Mouse (Mus musculus): ENCODE data around the gene Myom1. TPM values are rescaled to one million over a fixed set of nuclear protein-coding genes. Genes with fewer than 3 reads are reported as not detected.

The Myom1 gene
- polyA plus RNA-seq, 1 experiment: not detected

GRCm38 (mm10) chr17:71019860-71020259 lies 17.4 kb downstream of the Myom1 start:
- Histone ChIP-seq H3K36me3 (ENCODE audit: control insufficient read depth) (no peaks in the 10 kb centered on the region), H3K9me3 (ENCODE audit: control insufficient read depth, low read length) (no peaks in the 10 kb centered on the region), H3K27me3 (ENCODE audit: control insufficient read depth) (no peaks in the 10 kb centered on the region), H3K4me1 (ENCODE audit: control insufficient read depth) (no peaks in the 10 kb centered on the region; the same call in 1 of the 2 replicates), H3K4me3 (replicated peaks) (no peak overlapping the region)
- no peak for TF ChIP-seq TAL1 (IDR thresholded peaks at IDR 0.05; ENCODE audit: low read length)
- no peak for TF ChIP-seq GATA1 (IDR thresholded peaks at IDR 0.05; ENCODE audit: low read length)

GRCm38 (mm10) chr17:71022841-71023240 lies 20.4 kb downstream of the Myom1 start:
- TF ChIP-seq GATA1 (IDR thresholded peaks at IDR 0.05; ENCODE audit: low read length) (no peak), TAL1 (IDR thresholded peaks at IDR 0.05; ENCODE audit: low read length) (no peak)
- Histone ChIP-seq H3K27me3 (ENCODE audit: control insufficient read depth) (no peaks in the 10 kb centered on the region), H3K4me1 (ENCODE audit: control insufficient read depth) (no peaks in the 10 kb centered on the region; the same call in 1 of the 2 replicates), H3K36me3 (ENCODE audit: control insufficient read depth) (no peaks in the 10 kb centered on the region), H3K9me3 (ENCODE audit: control insufficient read depth, low read length) (no peaks in the 10 kb centered on the region), H3K4me3 (replicated peaks) (no peak overlapping the region)

DNA sequence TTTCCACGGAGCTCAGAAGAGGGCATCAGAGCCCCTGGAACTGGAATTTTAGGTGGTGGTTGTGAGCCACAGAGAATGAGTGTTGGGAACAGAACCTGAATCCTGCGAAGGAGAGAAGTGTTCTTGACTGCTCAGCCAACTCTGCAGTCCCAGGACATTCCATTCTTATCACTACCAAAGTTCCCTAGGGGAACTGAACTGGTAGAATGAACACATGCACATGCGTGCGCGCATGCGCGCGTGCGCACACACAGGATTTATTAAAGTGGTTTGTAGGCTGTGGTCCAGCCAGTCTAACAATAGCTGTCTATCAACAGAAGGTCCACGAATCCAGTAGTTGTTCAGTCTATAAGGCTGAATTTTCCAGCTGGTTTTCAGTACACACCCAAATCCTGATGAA lies 21.6 kb downstream of the Myom1 start:
- Histone ChIP-seq H3K27me3 (ENCODE audit: control insufficient read depth) (no peaks in the 10 kb centered on the region), H3K36me3 (ENCODE audit: control insufficient read depth) (no peaks in the 10 kb centered on the region), H3K4me3 (replicated peaks) (no peak overlapping the region), H3K9me3 (ENCODE audit: control insufficient read depth, low read length) (no peaks in the 10 kb centered on the region), H3K4me1 (ENCODE audit: control insufficient read depth) (no peaks in the 10 kb centered on the region; the same call in 1 of the 2 replicates)
- no peak for TF ChIP-seq GATA1 (IDR thresholded peaks at IDR 0.05; ENCODE audit: low read length)
- TF ChIP-seq TAL1 (IDR thresholded peaks at IDR 0.05; ENCODE audit: low read length): no peak

DNA sequence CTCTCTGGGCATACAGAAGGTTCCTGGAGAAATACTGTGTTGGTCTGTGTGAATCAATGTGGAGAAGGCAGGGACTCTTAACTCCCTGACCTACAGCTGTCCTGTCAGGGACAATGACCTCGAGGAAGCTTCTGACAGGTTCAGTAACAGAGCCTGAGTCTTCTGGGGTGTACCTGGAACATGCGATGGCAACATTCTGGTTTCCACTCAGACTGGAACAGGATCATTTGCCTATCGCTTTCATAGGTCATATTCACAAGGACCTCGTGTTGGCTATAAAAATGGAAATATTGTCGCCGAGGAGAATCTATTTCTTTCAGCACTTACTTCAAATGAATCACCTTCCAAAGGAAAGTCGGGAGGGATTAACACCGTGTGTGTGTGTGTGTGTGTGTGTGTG lies 23.5 kb downstream of the Myom1 start:
- TF ChIP-seq TAL1 (IDR thresholded peaks at IDR 0.05; ENCODE audit: low read length) (no peak), GATA1 (IDR thresholded peaks at IDR 0.05; ENCODE audit: low read length) (no peak)
- Histone ChIP-seq H3K36me3 (ENCODE audit: control insufficient read depth) (no peaks in the 10 kb centered on the region), H3K4me3 (replicated peaks) (no peak overlapping the region), H3K9me3 (ENCODE audit: control insufficient read depth, low read length) (no peaks in the 10 kb centered on the region), H3K27me3 (ENCODE audit: control insufficient read depth) (no peaks in the 10 kb centered on the region), H3K4me1 (ENCODE audit: control insufficient read depth) (no peaks in the 10 kb centered on the region)

DNA sequence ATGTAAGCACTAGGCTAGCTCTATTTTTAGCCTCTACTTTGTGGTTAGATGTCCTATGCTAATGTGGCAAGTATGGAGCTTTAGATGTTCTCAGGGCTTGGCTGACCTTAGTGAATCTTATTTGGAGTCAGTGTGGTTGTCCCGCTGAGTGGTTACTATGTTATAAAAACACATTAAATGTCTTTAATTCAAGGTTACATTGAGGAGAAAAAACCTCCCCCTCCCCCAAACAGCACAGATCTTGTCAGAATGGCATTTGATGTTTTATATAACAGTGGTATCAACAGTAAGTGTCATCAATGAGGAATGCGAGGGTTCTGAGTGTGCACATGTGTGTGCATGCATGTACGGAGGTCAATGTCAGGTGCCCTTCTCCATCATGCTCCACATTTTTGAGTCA lies 24.8 kb downstream of the Myom1 start:
- Histone ChIP-seq H3K4me1 (ENCODE audit: control insufficient read depth) (no peaks in the 10 kb centered on the region), H3K4me3 (replicated peaks) (no peak overlapping the region), H3K9me3 (ENCODE audit: control insufficient read depth, low read length) (no peaks in the 10 kb centered on the region), H3K36me3 (ENCODE audit: control insufficient read depth) (no peaks in the 10 kb centered on the region), H3K27me3 (ENCODE audit: control insufficient read depth) (no peaks in the 10 kb centered on the region)
- TF ChIP-seq TAL1 (IDR thresholded peaks at IDR 0.05; ENCODE audit: low read length): no peak
- TF ChIP-seq GATA1 (IDR thresholded peaks at IDR 0.05; ENCODE audit: low read length): no peak

- no peaks in the 10 kb centered on the region for H3K9me3 ChIP-seq (ENCODE audit: control insufficient read depth, low read length)
These were observed 30.3 kb downstream of the Myom1 start for GRCm38 (mm10) chr17:71032719-71033118.

DNA sequence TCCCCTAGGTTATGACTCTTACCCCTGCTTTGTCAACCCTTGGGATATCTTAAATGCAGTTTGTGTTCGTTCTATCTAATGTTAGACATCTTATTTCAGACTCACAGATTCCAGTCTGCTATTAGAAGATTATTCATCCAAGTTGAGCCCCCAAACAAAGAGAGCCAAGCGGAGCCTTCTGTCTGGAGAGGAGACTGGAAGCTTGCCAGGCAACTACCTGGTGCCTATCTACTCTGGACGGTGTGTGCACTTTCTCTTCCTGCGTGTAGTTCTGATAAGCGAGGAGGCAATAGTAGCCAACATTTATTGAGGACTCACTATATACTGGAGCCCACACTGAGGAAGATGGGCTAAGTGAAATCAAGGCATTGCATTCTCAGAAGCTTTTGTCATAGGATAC lies 32.0 kb downstream of the Myom1 start:
- Histone ChIP-seq H3K4me3 (replicated peaks) (no peak overlapping the region), H3K9me3 (ENCODE audit: control insufficient read depth, low read length) (no peaks in the 10 kb centered on the region), H3K27me3 (ENCODE audit: control insufficient read depth) (no peaks in the 10 kb centered on the region), H3K4me1 (ENCODE audit: control insufficient read depth) (no peaks in the 10 kb centered on the region), H3K36me3 (ENCODE audit: control insufficient read depth) (no peaks in the 10 kb centered on the region)
- TF ChIP-seq TAL1 (IDR thresholded peaks at IDR 0.05; ENCODE audit: low read length): no peak
- TF ChIP-seq GATA1 (IDR thresholded peaks at IDR 0.05; ENCODE audit: low read length): no peak

More at GRCm38 (mm10) chr17:71032719-71033118, 30.3 kb downstream of the Myom1 start:
- H3K4me3 ChIP-seq (replicated peaks): no peak overlapping the region
- no peaks in the 10 kb centered on the region for H3K4me1 ChIP-seq (ENCODE audit: control insufficient read depth)
- no peaks in the 10 kb centered on the region for H3K27me3 ChIP-seq (ENCODE audit: control insufficient read depth)
- H3K36me3 ChIP-seq (ENCODE audit: control insufficient read depth): no peaks in the 10 kb centered on the region
- TF ChIP-seq TAL1 (IDR thresholded peaks at IDR 0.05; ENCODE audit: low read length): no peak
- no peak for TF ChIP-seq GATA1 (IDR thresholded peaks at IDR 0.05; ENCODE audit: low read length)

DNA sequence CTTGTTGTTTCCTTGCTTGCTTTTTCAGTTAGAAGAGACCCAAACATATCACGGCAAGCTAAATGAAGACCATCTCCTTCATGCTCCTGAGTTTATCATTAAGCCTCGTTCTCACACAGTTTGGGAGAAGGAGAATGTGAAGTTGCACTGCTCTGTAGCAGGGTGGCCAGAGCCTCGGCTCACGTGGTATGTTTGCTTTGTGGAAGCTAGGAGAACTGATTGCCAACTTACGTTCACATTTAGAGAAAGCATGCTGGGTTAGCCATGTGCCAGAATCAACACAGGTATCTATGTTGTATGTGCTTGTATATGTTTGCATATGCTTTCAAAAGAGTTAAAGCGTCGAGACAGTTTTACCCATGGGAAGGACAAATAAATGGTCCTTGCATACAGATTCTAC lies 34.8 kb downstream of the Myom1 start:
- no peaks in the 10 kb centered on the region for H3K36me3 ChIP-seq (ENCODE audit: control insufficient read depth)
- no peaks in the 10 kb centered on the region for H3K4me1 ChIP-seq (ENCODE audit: control insufficient read depth)
- no peak for TF ChIP-seq GATA1 (IDR thresholded peaks at IDR 0.05; ENCODE audit: low read length)
- TF ChIP-seq TAL1 (IDR thresholded peaks at IDR 0.05; ENCODE audit: low read length): no peak
- no peaks in the 10 kb centered on the region for H3K27me3 ChIP-seq (ENCODE audit: control insufficient read depth)
- H3K4me3 ChIP-seq (replicated peaks): no peak overlapping the region
- no peaks in the 10 kb centered on the region for H3K9me3 ChIP-seq (ENCODE audit: control insufficient read depth, low read length)

- Histone ChIP-seq H3K4me3 (replicated peaks) (no peak overlapping the region), H3K27me3 (ENCODE audit: control insufficient read depth) (no peaks in the 10 kb centered on the region), H3K36me3 (ENCODE audit: control insufficient read depth) (no peaks in the 10 kb centered on the region), H3K4me1 (ENCODE audit: control insufficient read depth) (no peaks in the 10 kb centered on the region), H3K9me3 (ENCODE audit: control insufficient read depth, low read length) (no peaks in the 10 kb centered on the region)
- TF ChIP-seq TAL1 (IDR thresholded peaks at IDR 0.05; ENCODE audit: low read length) (no peak), GATA1 (IDR thresholded peaks at IDR 0.05; ENCODE audit: low read length) (no peak)
These were observed 36.4 kb downstream of the Myom1 start for GRCm38 (mm10) chr17:71038812-71039211.

All from erythroblast, embryonic 14.5 days (primary cell).